Mouse (Mus musculus) erythroblast, adult 5-6 weeks (primary cell): ENCODE data around the gene Frs2. TPM values are rescaled to one million over a fixed set of nuclear protein-coding genes. Genes with fewer than 3 reads are reported as not detected.
"Not testable (repeated sequence)": the region's sequence is repeated elsewhere in the genome, so short reads cannot be mapped to it uniquely, and the experiment has no call there.

Experiments used
- ATAC-seq: replicated peaks from 2 replicates; pipeline ENCODE4 v1.8.0; 2016; ENCODE audit warnings: moderate number of reproducible peaks, mild to moderate bottlenecking, moderate TSS enrichment, inconsistent platforms; ENCODE audit not compliant: poor library complexity, low FRiP score, severe bottlenecking
- total RNA-seq, 2 experiments: library from RNA; stranded (forward) in 1 of 2; stranded (reverse) in 1 of 2; fragments of 150-400 nt in 1 of 2; fragments of 200-764, 138-1000 nt in 1 of 2; gene quantifications; 2 replicates each; pipeline versions ENCODE4 v1.2.3 to v1.2.4; 2015 to 2017; ENCODE audit warnings: low replicate concordance in 2 of 2

Gene Frs2
- total RNA-seq, 2 experiments from 2014 or later, result 23.4 to 24.2 TPM

GRCm38 (mm10) chr10:117055668-117056067 is 92.7 kb downstream of the Frs2 start:
- ATAC-seq, result no peak

- ATAC-seq, result no peak
These were observed 98.3 kb downstream of the Frs2 start for GRCm38 (mm10) chr10:117049961-117050597.

GRCm38 (mm10) chr10:117049253-117049652 is 99.1 kb downstream of the Frs2 start:
- ATAC-seq, result no peak

DNA sequence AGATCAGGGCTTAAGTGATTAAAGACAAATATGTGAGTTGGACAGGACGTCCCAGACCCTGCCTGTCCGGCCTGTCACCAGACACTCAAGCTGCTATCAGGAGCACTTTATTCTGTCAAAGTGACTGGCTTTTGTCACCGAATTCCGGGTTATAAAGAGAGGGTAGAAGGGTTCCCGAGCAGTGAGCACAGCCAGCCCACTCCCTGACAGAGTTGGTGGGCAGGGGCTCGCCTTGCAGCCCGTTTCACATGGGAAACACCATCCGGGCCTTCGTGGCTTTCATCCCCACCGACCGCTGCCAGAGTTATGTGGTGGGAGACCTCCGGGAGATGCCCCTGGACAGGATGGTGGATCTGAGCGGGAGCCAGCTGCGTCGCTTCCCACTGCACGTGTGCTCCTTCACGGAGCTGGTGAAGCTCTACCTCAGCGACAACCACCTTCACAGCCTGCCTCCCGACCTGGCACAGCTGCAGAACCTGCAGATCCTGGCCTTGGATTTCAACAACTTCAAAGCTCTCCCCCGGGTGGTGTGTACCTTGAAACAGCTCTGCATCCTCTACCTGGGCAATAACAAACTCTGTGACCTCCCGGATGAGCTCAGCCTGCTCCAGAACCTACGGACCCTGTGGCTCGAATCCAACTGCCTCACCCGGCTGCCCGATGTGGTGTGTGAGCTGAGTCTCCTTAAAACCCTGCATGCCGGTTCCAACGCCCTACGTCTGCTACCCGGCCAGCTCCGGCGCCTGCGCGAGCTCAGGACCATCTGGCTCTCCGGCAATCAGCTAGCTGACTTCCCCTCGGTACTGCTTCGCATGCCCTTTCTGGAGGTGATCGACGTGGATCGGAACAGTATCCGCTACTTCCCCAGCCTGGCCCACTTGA is 102.9 kb downstream of the Frs2 start, which contains the start of gene Lrrc10:
Gene Lrrc10 (plus strand): TSS at position 167 of the 882 bp plus-strand sequence.
- no peak for ATAC-seq

DNA sequence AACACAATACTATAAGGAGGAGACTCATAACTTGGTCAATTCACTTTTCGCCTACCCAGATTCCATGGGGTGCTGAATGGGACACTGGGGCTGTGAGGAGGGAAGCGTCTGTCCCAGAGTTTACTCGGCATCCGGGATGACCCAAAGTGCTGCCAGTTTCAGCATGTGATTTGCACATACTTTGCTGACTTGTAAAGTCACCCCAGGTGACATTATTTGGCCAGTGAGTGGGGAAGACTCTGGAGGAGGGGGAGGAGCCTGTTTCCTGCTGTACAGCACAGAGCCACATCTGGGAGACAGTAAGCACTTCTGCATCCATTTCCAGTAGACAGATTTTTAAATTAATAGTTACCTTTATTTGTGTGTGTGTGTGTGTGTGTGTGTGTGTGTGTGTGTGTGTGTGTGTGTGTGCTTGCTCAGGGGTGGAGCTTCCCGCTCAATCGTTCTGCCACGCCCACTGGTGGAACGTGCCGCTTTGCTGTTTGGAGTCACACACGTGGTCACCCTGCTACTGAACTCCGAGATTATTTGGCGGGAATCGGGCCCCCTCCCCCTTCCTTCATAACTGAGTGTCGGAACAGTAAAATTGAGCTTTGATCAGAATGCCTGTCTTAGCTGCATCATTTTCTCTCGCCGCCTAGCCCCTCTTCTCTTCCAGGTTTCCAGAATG is 104.7 kb downstream of the Frs2 start:
- not testable (repeated sequence) for ATAC-seq

GRCm38 (mm10) chr10:117042295-117042694 is 106.0 kb downstream of the Frs2 start:
- ATAC-seq, result no peak

GRCm38 (mm10) chr10:117040355-117040754 is 108.0 kb downstream of the Frs2 start:
- ATAC-seq, result no peak

DNA sequence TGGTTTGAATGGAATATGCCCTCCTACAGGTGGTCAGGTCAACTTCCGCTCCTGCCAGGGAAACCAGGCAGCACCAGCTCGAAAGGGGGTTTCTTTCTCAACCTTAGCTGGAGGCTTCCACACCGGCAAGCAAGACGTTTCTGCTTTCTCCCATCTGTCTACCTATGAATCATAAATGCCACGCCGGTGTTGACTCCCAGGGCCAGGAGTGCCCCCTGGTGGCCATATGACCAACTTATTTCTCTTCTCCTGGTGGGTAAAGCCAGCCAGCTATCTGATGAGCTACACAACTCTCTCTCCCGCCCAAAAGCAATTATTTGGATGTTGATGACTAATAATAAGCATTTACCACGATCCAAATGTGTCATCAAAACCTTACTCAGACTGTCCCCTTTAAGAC is 114.5 kb downstream of the Frs2 start:
- ATAC-seq, result peak; percentile 73

GRCm38 (mm10) chr10:117031160-117031559 is 117.2 kb downstream of the Frs2 start:
- no peak for ATAC-seq

GRCm38 (mm10) chr10:117026176-117026575 is 122.2 kb downstream of the Frs2 start:
- no peak for ATAC-seq

GRCm38 (mm10) chr10:117025776-117026175 is 122.6 kb downstream of the Frs2 start:
- ATAC-seq, result not testable (repeated sequence)

- ATAC-seq, result no peak
These were observed 124.6 kb downstream of the Frs2 start for GRCm38 (mm10) chr10:117023693-117024092.

DNA sequence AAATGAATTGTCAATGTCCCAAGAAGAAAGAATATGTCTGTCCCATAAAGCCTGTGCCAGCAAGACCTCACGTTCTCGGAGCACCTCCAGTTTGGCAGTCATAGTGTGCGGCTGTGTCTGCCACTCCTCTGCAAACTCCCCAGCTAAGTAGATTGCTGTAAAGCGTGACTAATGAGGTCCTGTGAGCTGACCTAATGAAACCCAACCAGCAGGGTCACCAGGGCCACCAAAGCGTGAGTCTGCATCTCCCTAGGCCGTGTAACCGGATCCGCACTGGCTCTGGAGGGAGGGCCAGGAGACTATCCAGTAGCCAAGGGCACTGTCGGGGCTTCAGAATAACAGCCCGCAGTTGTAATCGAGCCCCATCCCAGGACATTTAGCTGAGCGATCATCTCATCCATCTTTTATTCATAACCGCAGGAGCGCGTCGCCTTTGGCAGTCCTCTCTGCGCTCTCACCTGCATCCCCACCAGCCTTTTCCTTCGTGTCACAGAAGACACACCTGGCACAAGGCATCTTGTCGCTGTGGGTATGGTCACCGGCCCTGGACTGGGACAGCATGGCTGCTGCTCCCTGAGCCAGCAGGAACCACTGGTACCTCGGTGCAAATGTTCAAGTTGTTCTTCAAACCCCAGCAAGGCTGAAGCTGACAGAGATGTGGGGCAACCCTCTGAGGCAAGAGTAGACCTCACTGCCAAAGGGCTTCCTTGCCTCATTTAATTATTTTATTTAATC is 127.1 kb downstream of the Frs2 start:
- no peak for ATAC-seq

Other genes starting within 250 kb of the Frs2 start
- 0.63 and 2.5 TPM in 2 replicates for gene Rab3ip, start 197.8 kb downstream of the Frs2 start, total RNA-seq (2015; ENCODE audit: low replicate concordance)
- gene Rab3ip, start 197.8 kb downstream of the Frs2 start, total RNA-seq (2017; ENCODE audit: low replicate concordance), result 1.8 and 3.7 TPM in 2 replicates
- gene Gm10271, start 175.9 kb downstream of the Frs2 start, total RNA-seq (2015; ENCODE audit: low replicate concordance), result not detected in 2 replicates
- gene Gm10271, start 175.9 kb downstream of the Frs2 start, total RNA-seq (2017; ENCODE audit: low replicate concordance), result not detected in 2 replicates
- not detected in 2 replicates for gene Best3, start 162.2 kb downstream of the Frs2 start, total RNA-seq (2015; ENCODE audit: low replicate concordance)
- not detected in 2 replicates for gene Best3, start 162.2 kb downstream of the Frs2 start, total RNA-seq (2017; ENCODE audit: low replicate concordance)
- gene Lrrc10, start 103.2 kb downstream of the Frs2 start, total RNA-seq (2015; ENCODE audit: low replicate concordance), result not detected in 2 replicates
- not detected in 2 replicates for gene Lrrc10, start 103.2 kb downstream of the Frs2 start, total RNA-seq (2017; ENCODE audit: low replicate concordance)
- 144 and 179 TPM in 2 replicates for gene Cct2, start 84.7 kb downstream of the Frs2 start, total RNA-seq (2015; ENCODE audit: low replicate concordance)
- gene Cct2, start 84.7 kb downstream of the Frs2 start, total RNA-seq (2017; ENCODE audit: low replicate concordance), result 79.9 and 94.5 TPM in 2 replicates
- 25.9 and 28.6 TPM in 2 replicates for gene Yeats4, start 76.0 kb upstream of the Frs2 start, total RNA-seq (2015; ENCODE audit: low replicate concordance)
- gene Yeats4, start 76.0 kb upstream of the Frs2 start, total RNA-seq (2017; ENCODE audit: low replicate concordance), result 25.0 and 51.6 TPM in 2 replicates
- not detected in 2 replicates for gene 9530003J23Rik, start 90.2 kb upstream of the Frs2 start, total RNA-seq (2015; ENCODE audit: low replicate concordance)
- gene 9530003J23Rik, start 90.2 kb upstream of the Frs2 start, total RNA-seq (2017; ENCODE audit: low replicate concordance), result 0.56 TPM in 1 of 2 replicates, not detected in the other
- 2,691 and 2,758 TPM in 2 replicates for gene Lyz2, start 133.8 kb upstream of the Frs2 start, total RNA-seq (2015; ENCODE audit: low replicate concordance)
- gene Lyz2, start 133.8 kb upstream of the Frs2 start, total RNA-seq (2017; ENCODE audit: low replicate concordance), result 1,711 and 2,049 TPM in 2 replicates
- gene Lyz1, start 144.3 kb upstream of the Frs2 start, total RNA-seq (2015; ENCODE audit: low replicate concordance), result 2.7 and 4.0 TPM in 2 replicates
- gene Lyz1, start 144.3 kb upstream of the Frs2 start, total RNA-seq (2017; ENCODE audit: low replicate concordance), result 1.1 TPM in 1 of 2 replicates, not detected in the other
- 37.6 and 47.7 TPM in 2 replicates for gene Cpsf6, start 231.5 kb upstream of the Frs2 start, total RNA-seq (2015; ENCODE audit: low replicate concordance)
- gene Cpsf6, start 231.5 kb upstream of the Frs2 start, total RNA-seq (2017; ENCODE audit: low replicate concordance), result 36.5 and 47.0 TPM in 2 replicates